Mouse (Mus musculus): ENCODE measurements around the gene Shank2. TPM values are rescaled to one million over a fixed set of nuclear protein-coding genes. Genes with fewer than 3 reads are reported as not detected.

The Shank2 gene
- total RNA-seq, 1 experiment from 2014 or later = not detected

DNA sequence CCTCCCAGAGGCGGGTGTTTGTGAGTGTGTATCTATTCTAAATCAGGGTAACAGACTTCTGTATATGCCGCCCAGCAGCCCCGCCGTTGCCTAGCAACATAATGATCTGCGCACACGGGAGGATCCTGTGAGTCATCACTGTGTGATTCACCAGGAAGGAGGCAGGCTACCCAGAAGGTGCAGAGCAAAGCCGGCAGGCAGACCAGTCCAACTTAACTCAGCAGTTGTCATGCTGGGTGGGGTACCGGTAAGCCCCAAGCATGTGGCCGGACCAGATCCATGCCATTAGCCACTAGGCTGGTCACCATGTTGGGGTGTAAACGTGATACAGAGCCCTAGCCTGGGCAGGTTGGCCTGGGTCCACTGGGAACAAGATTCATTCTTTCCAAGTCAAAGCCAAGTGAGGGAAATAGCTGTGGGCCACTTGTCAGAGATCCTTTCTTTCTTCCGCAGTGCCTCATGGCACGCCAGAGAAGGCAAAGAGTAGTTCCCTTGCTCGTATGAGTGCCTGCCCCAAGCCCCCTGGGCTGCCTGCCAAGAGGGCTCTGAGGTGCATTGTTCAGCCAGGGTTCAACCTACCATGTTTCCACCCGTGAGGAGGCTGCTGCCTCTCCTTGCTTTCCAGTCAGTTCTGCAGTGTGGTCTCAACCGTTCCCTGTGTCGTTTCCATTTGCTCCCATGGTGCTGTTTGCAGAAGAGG is 416.1 kb downstream of the Shank2 start:
- ATAC-seq (replicated peaks; ENCODE audit: insufficient number of reproducible peaks, low FRiP score, low TSS enrichment, poor library complexity, severe bottlenecking) = no peak

GRCm38 (mm10) chr7:144420552-144420951 is 418.8 kb downstream of the Shank2 start:
- ATAC-seq (replicated peaks; ENCODE audit: insufficient number of reproducible peaks, low FRiP score, low TSS enrichment, poor library complexity, severe bottlenecking) = no peak

GRCm38 (mm10) chr7:144421478-144421877 is 419.8 kb downstream of the Shank2 start:
- no peak for ATAC-seq (replicated peaks; ENCODE audit: insufficient number of reproducible peaks, low FRiP score, low TSS enrichment, poor library complexity, severe bottlenecking)

DNA sequence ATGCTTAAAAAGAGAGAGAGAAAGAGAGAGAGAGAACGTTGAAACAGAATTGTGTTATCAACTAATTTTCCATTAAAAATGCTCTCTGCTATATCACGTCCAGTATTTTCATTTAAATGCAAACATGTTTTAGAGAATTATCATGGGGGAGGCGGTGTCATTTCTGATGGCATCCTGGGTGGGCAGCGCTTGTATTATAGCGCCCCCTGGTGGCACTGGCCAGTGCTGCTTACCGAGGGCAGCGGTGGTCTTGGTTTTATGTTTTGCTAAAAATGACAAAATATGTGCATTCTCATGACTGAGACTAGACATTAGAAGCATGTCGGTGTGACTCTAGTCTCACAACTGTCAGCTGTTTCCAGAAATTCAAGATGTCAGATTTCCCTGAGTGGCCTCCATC is 424.2 kb downstream of the Shank2 start:
- no peak for ATAC-seq (replicated peaks; ENCODE audit: insufficient number of reproducible peaks, low FRiP score, low TSS enrichment, poor library complexity, severe bottlenecking)

DNA sequence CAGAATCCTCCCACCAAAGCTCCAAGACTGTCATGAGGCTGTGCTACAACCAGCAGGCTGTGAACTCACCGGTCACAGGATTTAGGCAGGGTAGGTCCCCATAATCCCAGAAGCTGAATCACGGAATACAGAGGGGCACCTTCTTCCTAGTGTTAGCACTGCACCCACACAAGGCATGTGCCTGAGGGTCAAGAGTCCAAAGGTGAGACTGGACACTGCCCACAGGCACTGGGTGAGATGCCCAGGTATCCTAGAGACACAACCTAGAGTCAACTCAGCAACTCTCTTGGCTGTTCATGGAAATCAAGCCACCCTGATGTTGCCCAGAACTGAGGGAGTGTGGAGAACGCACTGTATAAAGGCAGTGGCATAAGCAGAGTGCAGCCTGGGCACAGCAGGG is 424.9 kb downstream of the Shank2 start:
- ATAC-seq (replicated peaks; ENCODE audit: insufficient number of reproducible peaks, low FRiP score, low TSS enrichment, poor library complexity, severe bottlenecking) = no peak

- no peak for ATAC-seq (replicated peaks; ENCODE audit: insufficient number of reproducible peaks, low FRiP score, low TSS enrichment, poor library complexity, severe bottlenecking)
These were observed 425.7 kb downstream of the Shank2 start for GRCm38 (mm10) chr7:144427460-144427859.

GRCm38 (mm10) chr7:144432920-144433319 is 431.2 kb downstream of the Shank2 start:
- ATAC-seq (replicated peaks; ENCODE audit: insufficient number of reproducible peaks, low FRiP score, low TSS enrichment, poor library complexity, severe bottlenecking) = no peak

DNA sequence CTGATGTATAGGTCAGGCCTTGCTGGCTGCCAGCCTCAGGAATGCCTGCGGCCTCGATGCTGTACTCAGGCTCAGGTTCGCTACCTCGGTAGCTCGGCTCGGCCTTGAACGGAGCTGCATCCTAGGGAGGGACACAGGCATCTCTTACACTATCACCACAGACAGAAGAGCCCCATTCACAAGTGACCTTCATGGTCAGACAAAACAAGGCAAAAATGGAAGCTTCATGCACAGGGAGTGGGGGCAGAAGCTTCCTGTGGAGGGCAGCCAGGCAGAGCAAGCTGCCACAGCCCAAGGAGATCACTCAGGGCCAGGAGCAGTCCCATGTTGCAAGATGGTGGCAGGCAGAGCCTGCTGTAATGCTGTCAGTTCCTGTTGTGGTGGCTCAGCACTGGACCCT is 437.1 kb downstream of the Shank2 start:
- no peak for ATAC-seq (replicated peaks; ENCODE audit: insufficient number of reproducible peaks, low FRiP score, low TSS enrichment, poor library complexity, severe bottlenecking)

DNA sequence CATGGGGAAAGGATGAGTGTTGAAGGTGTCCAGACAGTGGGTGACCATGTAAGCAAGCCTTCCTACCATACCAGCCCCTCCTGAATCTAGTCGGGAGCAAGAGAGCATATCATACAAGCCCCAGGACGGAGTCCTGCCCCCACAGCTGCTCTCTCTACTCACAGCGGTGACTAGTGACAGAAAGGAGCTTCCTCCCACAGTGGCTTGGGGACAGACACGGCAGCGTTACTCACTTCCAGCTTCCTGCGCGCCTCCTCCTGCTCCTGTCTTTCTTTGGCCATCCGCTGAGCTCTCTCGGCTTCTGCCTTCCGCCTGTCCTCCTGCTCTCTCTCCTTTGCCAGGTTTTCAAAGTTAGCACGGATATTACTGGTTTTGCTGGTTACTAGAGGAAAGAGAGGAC is 439.7 kb downstream of the Shank2 start:
- ATAC-seq (replicated peaks; ENCODE audit: insufficient number of reproducible peaks, low FRiP score, low TSS enrichment, poor library complexity, severe bottlenecking) = no peak

DNA sequence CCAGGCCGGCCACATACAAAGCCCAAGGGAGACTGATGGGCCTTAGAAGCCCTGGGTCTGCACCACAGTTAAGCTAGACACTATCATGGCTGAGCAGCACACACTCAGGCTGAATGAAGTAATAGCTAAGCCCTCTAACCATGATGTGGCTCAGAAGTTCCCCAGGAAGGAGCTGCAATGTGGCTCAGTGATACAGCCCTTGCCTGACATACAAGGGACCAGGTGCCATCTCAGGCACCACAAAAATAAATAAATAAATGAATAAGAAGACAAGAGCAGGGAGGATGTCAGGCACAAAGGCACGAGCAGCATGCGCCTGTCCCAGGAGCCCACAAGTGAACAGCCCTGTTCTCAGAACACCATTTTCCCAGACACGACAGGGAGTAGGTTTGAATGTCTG is 440.2 kb downstream of the Shank2 start:
- no peak for ATAC-seq (replicated peaks; ENCODE audit: insufficient number of reproducible peaks, low FRiP score, low TSS enrichment, poor library complexity, severe bottlenecking)

GRCm38 (mm10) chr7:144444788-144445187 is 443.1 kb downstream of the Shank2 start:
- no peak for ATAC-seq (replicated peaks; ENCODE audit: insufficient number of reproducible peaks, low FRiP score, low TSS enrichment, poor library complexity, severe bottlenecking)

GRCm38 (mm10) chr7:144447146-144447545 is 445.4 kb downstream of the Shank2 start:
- peak; percentile 85 for ATAC-seq (replicated peaks; ENCODE audit: insufficient number of reproducible peaks, low FRiP score, low TSS enrichment, poor library complexity, severe bottlenecking)

- no peak for ATAC-seq (replicated peaks; ENCODE audit: insufficient number of reproducible peaks, low FRiP score, low TSS enrichment, poor library complexity, severe bottlenecking)
These were observed 446.5 kb downstream of the Shank2 start for GRCm38 (mm10) chr7:144448186-144448585.

DNA sequence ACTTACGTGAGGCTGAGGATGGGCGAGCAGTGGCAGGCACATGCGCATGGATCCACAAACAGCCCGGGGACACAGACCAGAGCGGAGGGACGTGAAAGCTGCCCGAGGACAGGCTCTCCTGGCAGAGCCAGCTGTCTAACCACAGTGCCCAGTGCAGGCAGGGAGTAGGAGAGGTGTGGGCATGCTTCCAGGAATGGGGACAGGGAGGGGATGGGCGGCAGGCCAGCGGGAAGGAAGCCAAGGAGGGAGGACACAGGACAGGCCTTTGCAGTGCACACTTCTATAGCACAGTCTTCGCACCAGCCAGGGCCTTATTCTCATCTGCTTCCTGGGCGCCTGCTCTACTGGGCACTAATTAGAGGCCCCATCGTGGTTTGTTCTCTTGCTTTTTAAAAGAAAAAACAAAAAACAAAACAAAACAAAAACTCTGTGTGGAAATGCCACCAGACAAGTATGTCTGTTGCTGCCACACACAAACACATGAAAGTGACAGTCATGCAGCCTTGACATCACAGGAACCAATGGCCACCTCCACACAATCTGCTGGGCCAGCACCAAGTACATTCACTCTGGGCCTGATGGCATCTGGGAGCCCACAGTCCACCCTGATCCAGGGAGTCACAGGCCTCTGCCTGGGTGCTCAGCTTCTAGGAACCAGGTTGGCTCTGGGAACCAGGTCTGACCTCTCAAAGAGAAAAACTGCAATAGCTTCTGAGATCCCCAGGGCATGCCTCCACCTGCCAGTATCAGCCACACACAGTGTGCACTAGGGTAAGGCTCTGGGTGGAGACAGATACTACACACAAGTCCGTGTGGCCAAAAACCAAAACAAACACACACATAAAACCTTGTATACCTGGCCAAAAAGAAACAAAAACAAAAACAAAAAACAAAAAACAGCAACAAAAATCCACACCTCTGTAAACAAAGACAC is 448.2 kb downstream of the Shank2 start:
- no peak for ATAC-seq (replicated peaks; ENCODE audit: insufficient number of reproducible peaks, low FRiP score, low TSS enrichment, poor library complexity, severe bottlenecking)

- ATAC-seq (replicated peaks; ENCODE audit: insufficient number of reproducible peaks, low FRiP score, low TSS enrichment, poor library complexity, severe bottlenecking) = no peak
These were observed 448.9 kb downstream of the Shank2 start for GRCm38 (mm10) chr7:144450661-144451060.

DNA sequence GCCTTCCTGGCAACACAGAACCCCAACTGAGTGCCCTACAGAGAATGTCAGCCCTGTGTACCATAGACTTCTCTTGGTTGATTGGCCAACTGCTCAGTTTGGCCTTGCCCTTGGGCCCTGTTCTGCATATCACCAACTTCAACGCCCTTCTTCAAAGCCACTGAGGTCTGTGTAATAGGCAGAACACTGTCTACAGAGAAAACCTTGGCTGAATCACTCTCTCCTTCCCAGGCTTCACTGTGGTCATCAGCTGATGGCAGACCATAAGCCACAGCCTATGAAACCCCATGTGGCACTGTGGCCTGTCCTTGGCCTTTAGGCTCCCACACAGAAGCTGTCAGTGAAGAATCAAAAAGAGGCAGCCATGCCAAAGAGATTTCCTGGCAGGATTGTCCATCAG is 457.2 kb downstream of the Shank2 start:
- ATAC-seq (replicated peaks; ENCODE audit: insufficient number of reproducible peaks, low FRiP score, low TSS enrichment, poor library complexity, severe bottlenecking) = no peak

GRCm38 (mm10) chr7:144461246-144461902 is 459.6 kb downstream of the Shank2 start:
- no peak for ATAC-seq (replicated peaks; ENCODE audit: insufficient number of reproducible peaks, low FRiP score, low TSS enrichment, poor library complexity, severe bottlenecking)

- ATAC-seq (replicated peaks; ENCODE audit: insufficient number of reproducible peaks, low FRiP score, low TSS enrichment, poor library complexity, severe bottlenecking) = no peak
These were observed 460.8 kb downstream of the Shank2 start for GRCm38 (mm10) chr7:144462577-144462976.

- no peak for ATAC-seq (replicated peaks; ENCODE audit: insufficient number of reproducible peaks, low FRiP score, low TSS enrichment, poor library complexity, severe bottlenecking)
These were observed 467.0 kb downstream of the Shank2 start for GRCm38 (mm10) chr7:144468741-144469140.
